Mouse (Mus musculus): ENCODE measurements around the gene Pom121l2. TPM values are rescaled to one million over a fixed set of nuclear protein-coding genes. Genes with fewer than 3 reads are reported as not detected.

Pom121l2 gene
- polyA plus RNA-seq, 1 experiment from 2014 or later = not detected

DNA sequence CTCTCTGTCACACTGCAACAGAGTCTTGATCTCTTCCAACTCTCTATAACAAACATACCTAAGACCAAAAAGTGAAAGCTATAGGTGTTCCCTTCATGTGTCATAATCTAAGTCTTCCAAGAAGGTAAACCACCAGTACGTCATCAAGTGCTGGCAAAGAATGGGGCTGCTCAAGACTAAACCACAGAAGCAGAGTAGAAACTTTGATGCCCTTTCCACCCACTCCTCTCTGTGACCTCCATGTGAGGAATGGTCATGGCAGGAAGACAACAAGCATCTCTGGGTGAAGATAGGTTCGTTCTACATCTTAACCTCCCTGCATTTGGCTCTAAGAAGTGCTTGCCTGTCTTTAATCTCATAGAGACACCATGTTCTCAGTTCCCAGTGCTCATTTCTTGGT lies 3.5 kb downstream of the Pom121l2 start:
- no peak for TF ChIP-seq CTCF (IDR thresholded peaks at IDR 0.05; ENCODE audit: low read depth)
- Histone ChIP-seq H3K4me2 (replicated peaks; ENCODE audit: low read depth) (no peak overlapping the region), H3K4me3 (ENCODE audit: low read depth, low read length) (no peak overlapping the region), H3K4me1 (replicated peaks; ENCODE audit: control insufficient read depth, insufficient read depth, low read length) (no peaks in the 10 kb centered on the region), H3K27ac (ENCODE audit: low read depth, low read length) (no peak overlapping the region), H3K27me3 (replicated peaks; ENCODE audit: control insufficient read depth, insufficient read depth, low read length) (peaks cover 34% of the 10 kb centered on the region), H3K9ac (ENCODE audit: low read depth, low read length) (no peak overlapping the region), H3K36me3 (ENCODE audit: control insufficient read depth, insufficient read depth) (no peaks in the 10 kb centered on the region), H3K9me3 (ENCODE audit: control insufficient read depth) (no peaks in the 10 kb centered on the region)
- no peak for ATAC-seq
- WGBS = 82% methylated on average over 2 of the region's 2 CpGs

DNA sequence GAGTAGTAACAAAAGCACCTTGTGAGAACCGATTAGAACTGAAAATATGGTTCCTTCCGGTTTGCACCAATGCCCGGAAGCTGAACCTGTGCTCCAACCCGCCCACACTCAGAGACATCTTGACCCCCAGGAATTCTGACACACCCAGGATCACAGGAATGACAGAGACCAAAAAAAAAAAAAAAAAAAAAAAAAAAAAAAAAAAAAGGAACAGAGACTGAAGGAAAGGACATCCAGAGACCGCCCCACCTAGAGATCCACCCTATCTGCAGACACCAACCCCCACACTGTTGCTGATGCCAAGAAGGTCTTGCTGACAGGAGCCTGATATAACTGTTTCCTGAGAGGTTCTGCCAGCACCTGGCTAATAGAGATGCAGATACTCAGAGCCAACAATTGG lies 11.6 kb downstream of the Pom121l2 start:
- peaks cover 36% of the 10 kb centered on the region for H3K27me3 ChIP-seq (replicated peaks; ENCODE audit: control insufficient read depth, insufficient read depth, low read length)
- H3K4me2 ChIP-seq (replicated peaks; ENCODE audit: low read depth) = no peak overlapping the region
- H3K36me3 ChIP-seq (ENCODE audit: control insufficient read depth, insufficient read depth) = no peaks in the 10 kb centered on the region
- no peaks in the 10 kb centered on the region for H3K4me1 ChIP-seq (replicated peaks; ENCODE audit: control insufficient read depth, insufficient read depth, low read length)
- H3K4me3 ChIP-seq (ENCODE audit: low read depth, low read length) = no peak overlapping the region
- no peak for ATAC-seq
- H3K27ac ChIP-seq (ENCODE audit: low read depth, low read length) = no peak overlapping the region
- H3K9me3 ChIP-seq (ENCODE audit: control insufficient read depth) = 0 out of 2 replicates have a peak, but pooled peaks cover 5% of the 10 kb centered on the region
- WGBS = 80% methylated on average over 5 of the region's 5 CpGs
- TF ChIP-seq CTCF (IDR thresholded peaks at IDR 0.05; ENCODE audit: low read depth) = no peak
- no peak overlapping the region for H3K9ac ChIP-seq (ENCODE audit: low read depth, low read length)

DNA sequence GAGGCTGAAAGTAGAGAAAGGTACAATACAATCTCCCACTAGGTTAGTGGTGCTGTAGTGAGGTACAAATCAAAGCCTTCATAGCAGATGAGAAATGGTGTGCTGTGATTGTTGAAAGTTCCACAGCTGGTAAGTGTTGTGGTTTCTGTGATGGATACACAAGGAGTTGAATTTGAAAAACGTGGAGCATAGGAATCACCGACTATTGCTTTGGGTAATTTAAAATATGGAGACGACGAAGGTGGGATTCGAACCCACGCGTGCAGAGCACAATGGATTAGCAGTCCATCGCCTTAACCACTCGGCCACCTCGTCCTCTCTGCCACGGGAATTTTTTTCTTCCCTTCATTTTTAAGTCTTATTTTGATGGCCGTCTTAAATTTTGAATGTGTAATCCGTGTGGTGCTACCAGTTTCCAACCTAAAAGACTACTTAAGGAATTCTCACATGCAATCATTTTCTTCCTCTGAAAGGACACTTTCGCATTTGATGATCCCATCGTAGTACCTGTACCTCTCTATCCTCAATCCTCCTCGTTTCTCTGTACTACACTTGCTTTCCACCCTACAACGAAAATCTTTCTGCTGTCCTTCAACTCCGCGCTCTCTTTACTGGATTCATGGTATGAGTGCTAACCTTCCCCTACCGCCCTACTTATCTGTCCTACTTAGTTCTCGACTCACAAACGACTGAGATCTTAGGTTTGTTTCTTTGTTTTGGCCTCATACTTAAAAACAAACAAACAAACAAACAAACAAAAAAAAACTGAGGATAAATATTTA lies 13.2 kb downstream of the Pom121l2 start:
- 4% methylated on average over 22 of the region's 22 CpGs for WGBS
- no peak overlapping the region; the same call in 1 of the 2 replicates for H3K4me3 ChIP-seq (ENCODE audit: low read depth, low read length)

DNA sequence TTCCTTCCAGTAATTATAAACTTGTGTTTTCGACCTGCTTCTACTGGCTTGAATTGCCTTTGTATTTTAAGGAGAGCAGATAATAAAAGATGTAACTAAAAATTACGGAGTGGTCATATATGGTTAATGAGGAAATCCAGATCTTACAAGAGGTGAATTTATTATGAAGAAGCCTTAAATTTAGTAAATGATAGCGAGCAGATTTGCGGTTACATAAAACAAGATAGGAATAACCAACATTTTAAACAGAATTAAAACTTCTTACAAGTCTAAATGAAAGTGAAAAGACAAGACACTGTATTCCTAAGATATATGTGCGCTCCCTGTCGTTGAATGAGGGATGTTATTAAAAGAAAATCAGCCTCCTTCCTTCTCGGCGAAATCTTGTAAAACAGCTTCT lies 13.9 kb downstream of the Pom121l2 start:
- Histone ChIP-seq H3K4me1 (replicated peaks; ENCODE audit: control insufficient read depth, insufficient read depth, low read length) (no peaks in the 10 kb centered on the region), H3K9ac (ENCODE audit: low read depth, low read length) (no peak overlapping the region), H3K27ac (ENCODE audit: low read depth, low read length) (no peak overlapping the region), H3K4me3 (ENCODE audit: low read depth, low read length) (peak overlapping the region; percentile 37), H3K9me3 (ENCODE audit: control insufficient read depth) (0 out of 2 replicates have a peak, but pooled peaks cover 5% of the 10 kb centered on the region), H3K4me2 (replicated peaks; ENCODE audit: low read depth) (peak overlapping the region; percentile 60), H3K36me3 (ENCODE audit: control insufficient read depth, insufficient read depth) (no peaks in the 10 kb centered on the region), H3K27me3 (replicated peaks; ENCODE audit: control insufficient read depth, insufficient read depth, low read length) (peaks cover 57% of the 10 kb centered on the region)
- WGBS = 7% methylated on average over 8 of the region's 8 CpGs
- ATAC-seq = no peak
- no peak for TF ChIP-seq CTCF (IDR thresholded peaks at IDR 0.05; ENCODE audit: low read depth)

More for the DNA sequence above, 13.2 kb downstream of the Pom121l2 start:
- Histone ChIP-seq H3K9me3 (ENCODE audit: control insufficient read depth) (0 out of 2 replicates have a peak, but pooled peaks cover 5% of the 10 kb centered on the region), H3K4me1 (replicated peaks; ENCODE audit: control insufficient read depth, insufficient read depth, low read length) (no peaks in the 10 kb centered on the region), H3K27me3 (replicated peaks; ENCODE audit: control insufficient read depth, insufficient read depth, low read length) (peaks cover 52% of the 10 kb centered on the region), H3K9ac (ENCODE audit: low read depth, low read length) (no peak overlapping the region), H3K36me3 (ENCODE audit: control insufficient read depth, insufficient read depth) (no peaks in the 10 kb centered on the region), H3K4me2 (replicated peaks; ENCODE audit: low read depth) (peak overlapping the region; percentile 41; the same call in 1 of the 2 replicates), H3K27ac (ENCODE audit: low read depth, low read length) (no peak overlapping the region)
- ATAC-seq = no peak
- TF ChIP-seq CTCF (IDR thresholded peaks at IDR 0.05; ENCODE audit: low read depth) = no peak

DNA sequence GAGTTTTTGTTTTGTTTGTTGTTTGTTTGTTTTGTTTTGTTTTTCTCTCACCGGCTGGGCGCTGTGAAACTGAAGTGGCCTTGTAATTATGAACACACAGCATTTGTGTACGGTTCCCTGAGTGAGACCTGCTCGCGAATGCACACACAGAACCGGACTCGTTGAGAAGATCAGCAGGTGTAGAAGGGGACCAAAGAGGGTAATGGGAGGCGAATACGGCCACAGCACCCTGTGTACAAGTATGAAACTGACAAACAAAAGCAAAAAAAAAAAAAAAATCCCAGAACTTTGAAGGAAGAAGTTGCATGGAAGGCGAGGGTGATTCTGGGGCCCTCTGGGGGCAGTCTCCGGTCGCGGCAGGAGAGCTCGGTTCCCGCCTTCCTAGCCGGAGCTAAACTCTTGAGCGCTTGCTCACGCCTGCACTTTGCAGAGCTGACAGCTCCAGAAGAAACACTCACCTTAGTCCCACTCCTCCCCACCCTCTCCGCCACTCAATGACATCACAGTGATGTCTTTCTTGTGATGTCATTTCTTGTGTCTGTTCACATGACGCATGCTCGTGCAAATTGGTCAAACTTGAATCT lies 14.4 kb downstream of the Pom121l2 start:
- H3K4me2 ChIP-seq (replicated peaks; ENCODE audit: low read depth) = peak overlapping the region; percentile 60
- H3K27ac ChIP-seq (ENCODE audit: low read depth, low read length) = no peak overlapping the region
- peak overlapping the region; percentile 37 for H3K4me3 ChIP-seq (ENCODE audit: low read depth, low read length)
- TF ChIP-seq CTCF (IDR thresholded peaks at IDR 0.05; ENCODE audit: low read depth) = peak; percentile 48
- H3K36me3 ChIP-seq (ENCODE audit: control insufficient read depth, insufficient read depth) = no peaks in the 10 kb centered on the region
- peaks cover 62% of the 10 kb centered on the region for H3K27me3 ChIP-seq (replicated peaks; ENCODE audit: control insufficient read depth, insufficient read depth, low read length)
- ATAC-seq = peak; percentile 65; the same call in 1 of the 2 replicates
- H3K9me3 ChIP-seq (ENCODE audit: control insufficient read depth) = 0 out of 2 replicates have a peak, but pooled peaks cover 5% of the 10 kb centered on the region
- H3K4me1 ChIP-seq (replicated peaks; ENCODE audit: control insufficient read depth, insufficient read depth, low read length) = no peaks in the 10 kb centered on the region
- no peak overlapping the region for H3K9ac ChIP-seq (ENCODE audit: low read depth, low read length)
- WGBS = 1% methylated on average over 21 of the region's 21 CpGs

DNA sequence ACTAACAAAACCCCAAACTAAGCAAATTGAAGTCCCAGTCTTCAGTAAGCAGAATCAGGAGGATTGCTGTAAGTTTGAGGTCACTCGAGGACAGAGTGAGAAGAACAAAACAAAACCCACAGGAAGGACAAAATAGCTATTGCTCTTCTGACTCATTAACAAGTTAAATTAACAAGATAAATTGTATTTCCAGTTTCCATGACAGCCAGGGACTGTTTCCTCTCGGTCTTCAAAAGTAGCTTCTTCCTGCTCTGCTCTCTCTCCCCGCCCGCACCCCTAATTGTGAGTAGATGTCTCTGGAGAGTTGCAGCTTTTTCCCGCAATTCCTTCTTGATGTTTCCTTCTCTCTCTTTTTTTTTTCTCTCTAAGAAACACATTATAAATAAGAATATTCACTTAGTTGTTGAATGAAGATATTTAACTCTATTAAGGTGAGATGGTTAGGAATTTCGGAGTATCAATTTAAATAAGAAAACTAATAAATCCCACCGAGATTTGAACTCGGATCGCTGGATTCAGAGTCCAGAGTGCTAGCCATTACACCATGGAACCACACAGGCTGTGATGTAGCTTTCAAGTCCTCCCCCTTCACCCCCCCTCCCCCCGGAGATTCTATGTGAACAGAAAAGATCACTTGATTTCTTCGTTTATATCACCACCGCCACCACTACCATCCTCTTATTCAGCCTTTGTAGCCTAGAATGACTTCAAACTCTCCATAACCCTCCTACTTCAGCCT lies 15.3 kb downstream of the Pom121l2 start:
- H3K4me1 ChIP-seq (replicated peaks; ENCODE audit: control insufficient read depth, insufficient read depth, low read length) = no peaks in the 10 kb centered on the region
- peak overlapping the region; percentile 60 for H3K4me2 ChIP-seq (replicated peaks; ENCODE audit: low read depth)
- no peak for TF ChIP-seq CTCF (IDR thresholded peaks at IDR 0.05; ENCODE audit: low read depth)
- no peaks in the 10 kb centered on the region for H3K36me3 ChIP-seq (ENCODE audit: control insufficient read depth, insufficient read depth)
- 0 out of 2 replicates have a peak, but pooled peaks cover 3% of the 10 kb centered on the region for H3K9me3 ChIP-seq (ENCODE audit: control insufficient read depth)
- H3K4me3 ChIP-seq (ENCODE audit: low read depth, low read length) = peak overlapping the region; percentile 37
- ATAC-seq = no peak
- H3K27me3 ChIP-seq (replicated peaks; ENCODE audit: control insufficient read depth, insufficient read depth, low read length) = peaks cover 71% of the 10 kb centered on the region
- no peak overlapping the region for H3K27ac ChIP-seq (ENCODE audit: low read depth, low read length)
- no peak overlapping the region for H3K9ac ChIP-seq (ENCODE audit: low read depth, low read length)
- WGBS = 4% methylated on average over 12 of the region's 12 CpGs
